In the genomic region with DNA sequence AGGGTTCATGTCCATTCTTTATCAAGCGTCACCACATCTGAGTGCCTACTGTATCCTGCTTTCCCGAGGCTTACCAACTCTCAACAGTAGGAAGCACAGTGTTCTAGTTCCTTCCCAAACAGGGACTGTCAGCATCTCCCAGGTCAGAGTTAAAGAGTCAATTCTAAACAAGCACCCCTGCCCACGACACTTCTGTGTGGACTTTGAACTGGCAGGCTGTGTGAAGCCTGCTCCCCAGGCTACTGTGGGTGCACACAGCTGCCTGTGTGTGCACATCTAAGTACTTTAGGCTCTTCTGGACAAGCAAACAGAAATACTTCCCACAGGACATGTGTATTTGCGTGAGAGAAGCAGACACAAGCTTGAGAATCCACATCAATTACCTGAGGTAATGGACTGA, we compare ENCODE assay signal across 7 mouse cellular contexts. TPM values are rescaled to one million over a fixed set of nuclear protein-coding genes. Genes with fewer than 3 reads are reported as not detected.
DNase-seq lines count a peak whose midpoint lies in the region; ATAC-seq and TF ChIP-seq lines count a peak whose summit lies in the region.

No protein-coding gene starts in this region.

- no peaks in the 10 kb centered on the region for H3K9me3 ChIP-seq in lung, embryonic 14.5 days (ENCODE audit: low read depth, low read length)
- no peaks in the 10 kb centered on the region for H3K9me3 ChIP-seq in embryonic facial prominence, embryonic 15.5 days (replicated peaks)
- no peaks in the 10 kb centered on the region for H3K9me3 ChIP-seq in kidney, embryonic 14.5 days (ENCODE audit: control insufficient read depth, low read length)

- DNase-seq in lung, embryonic 14.5 days: no peak
- DNase-seq in lung, postnatal 4 days: no peak
- DNase-seq in urinary bladder, adult 18-20 months (ENCODE audit: low spot score in 2 of 2): no peak
- no peak for DNase-seq in right cerebral cortex, postnatal 14 days

- peak overlapping the region; percentile 75 for H3K27ac ChIP-seq in lung, embryonic 14.5 days (ENCODE audit: low read depth)
- H3K27ac ChIP-seq in embryonic facial prominence, embryonic 15.5 days (replicated peaks): peak overlapping the region; percentile 79
- peak overlapping the region; percentile 66 for H3K27ac ChIP-seq in kidney, embryonic 14.5 days (ENCODE audit: low read depth, low read length)

- no peak for TF ChIP-seq POLR2A in myocyte (IDR thresholded peaks at IDR 0.05; ENCODE audit: insufficient read length, low read depth)

- H3K79me2 ChIP-seq in myocyte (ENCODE audit: control insufficient read depth, insufficient read depth): peaks cover 86% of the 10 kb centered on the region

- no peak overlapping the region for H3K4me3 ChIP-seq in lung, embryonic 14.5 days (ENCODE audit: low read depth, low read length)
- H3K4me3 ChIP-seq in embryonic facial prominence, embryonic 15.5 days (replicated peaks): no peak overlapping the region
- no peak overlapping the region for H3K4me3 ChIP-seq in kidney, embryonic 14.5 days (ENCODE audit: low read length)
- no peak overlapping the region for H3K4me3 ChIP-seq in myocyte

- H3K36me3 ChIP-seq in lung, embryonic 14.5 days (ENCODE audit: insufficient read depth): peaks cover 15% of the 10 kb centered on the region; the same call in 1 of the 2 replicates
- peaks cover 5% of the 10 kb centered on the region; the same call in 1 of the 2 replicates for H3K36me3 ChIP-seq in embryonic facial prominence, embryonic 15.5 days
- no peaks in the 10 kb centered on the region for H3K36me3 ChIP-seq in kidney, embryonic 14.5 days (ENCODE audit: control insufficient read depth, insufficient read depth, low read length)
- peaks cover 16% of the 10 kb centered on the region for H3K36me3 ChIP-seq in myocyte (ENCODE audit: control insufficient read depth, insufficient read depth)

- 43% methylated on average over 4 of the region's 4 CpGs for WGBS in lung, embryonic 14.5 days
- 67% methylated on average over 4 of the region's 4 CpGs for WGBS in embryonic facial prominence, embryonic 15.5 days
- 71% methylated on average over 4 of the region's 4 CpGs for WGBS in kidney, embryonic 14.5 days

- no peak for ATAC-seq in lung, embryonic 14.5 days (ENCODE audit: insufficient read depth)
- ATAC-seq in embryonic facial prominence, embryonic 15.5 days (ENCODE audit: insufficient number of reproducible peaks, low FRiP score, low TSS enrichment, low read depth): no peak
- no peak for ATAC-seq in kidney, embryonic 14.5 days (ENCODE audit: low FRiP score, low TSS enrichment)

- no peak overlapping the region for H3K4me2 ChIP-seq in lung, embryonic 14.5 days
- no peak overlapping the region for H3K4me2 ChIP-seq in embryonic facial prominence, embryonic 15.5 days (replicated peaks)
- no peak overlapping the region for H3K4me2 ChIP-seq in kidney, embryonic 14.5 days (replicated peaks; ENCODE audit: low read depth, low read length)
- H3K4me2 ChIP-seq in myocyte (ENCODE audit: low read depth): peak overlapping the region; percentile 28

- TF ChIP-seq CTCF in lung, embryonic 14.5 days (IDR thresholded peaks at IDR 0.05; ENCODE audit: low read depth): no peak

- H3K27me3 ChIP-seq in lung, embryonic 14.5 days (ENCODE audit: insufficient read depth, low read length): no peaks in the 10 kb centered on the region
- no peaks in the 10 kb centered on the region for H3K27me3 ChIP-seq in embryonic facial prominence, embryonic 15.5 days
- H3K27me3 ChIP-seq in kidney, embryonic 14.5 days (ENCODE audit: control insufficient read depth, insufficient read depth, low read length): no peaks in the 10 kb centered on the region
- no peaks in the 10 kb centered on the region for H3K27me3 ChIP-seq in myocyte (ENCODE audit: control insufficient read depth, insufficient read depth, insufficient read length)

- H3K4me1 ChIP-seq in lung, embryonic 14.5 days (ENCODE audit: insufficient read depth): peaks cover 42% of the 10 kb centered on the region
- peaks cover 89% of the 10 kb centered on the region for H3K4me1 ChIP-seq in embryonic facial prominence, embryonic 15.5 days
- H3K4me1 ChIP-seq in kidney, embryonic 14.5 days (ENCODE audit: control insufficient read depth, insufficient read depth, low read length): peaks cover 55% of the 10 kb centered on the region

- H3ac ChIP-seq in myocyte (ENCODE audit: control insufficient read depth, insufficient read length): no peak overlapping the region

- H3K9ac ChIP-seq in lung, embryonic 14.5 days: no peak overlapping the region
- H3K9ac ChIP-seq in embryonic facial prominence, embryonic 15.5 days: no peak overlapping the region
- H3K9ac ChIP-seq in kidney, embryonic 14.5 days (ENCODE audit: low read depth, low read length): no peak overlapping the region

TF ChIP-seq in myocyte, 11 proteins besides CTCF, POLR2A, EP300 and RAD21:
- TF ChIP-seq TCF3 (IDR thresholded peaks at IDR 0.05; ENCODE audit: insufficient read length, low read depth) (no peak), TCF12 (IDR thresholded peaks at IDR 0.05; ENCODE audit: insufficient read depth, poor library complexity, severe bottlenecking) (no peak), CEBPB (IDR thresholded peaks at IDR 0.05; ENCODE audit: insufficient read depth, poor library complexity, severe bottlenecking) (no peak), REST (IDR thresholded peaks at IDR 0.05; ENCODE audit: insufficient read depth, insufficient read length) (no peak), E2F4 (IDR thresholded peaks at IDR 0.05; ENCODE audit: insufficient read depth) (no peak), MYOD1 (IDR thresholded peaks at IDR 0.05; ENCODE audit: control insufficient read depth in 1 of 3, insufficient read length in 2 of 3, low read depth in 2 of 3) (no peak), USF1 (IDR thresholded peaks at IDR 0.05; ENCODE audit: low read depth) (no peak), MYOG (IDR thresholded peaks at IDR 0.05; ENCODE audit: control insufficient read depth in 1 of 3, insufficient read depth in 1 of 3, insufficient read length in 2 of 3, low read depth in 2 of 3) (no peak)

RNA-seq across cellular contexts. Expression of a gene that starts 20.6 kb away (rescaled TPM):
- 266 and 270 TPM in 2 replicates for polyA plus RNA-seq in lung, embryonic 14.5 days (2014; fragmentation: Nextera tagmentation; extraction: Ambion mirVana)
- 321 and 328 TPM in 2 replicates for polyA plus RNA-seq in embryonic facial prominence, embryonic 15.5 days (2015; fragmentation: Nextera tagmentation; extraction: Ambion mirVana)
- 176 and 239 TPM in 2 replicates for polyA plus RNA-seq in kidney, embryonic 14.5 days (2014; fragmentation: Nextera tagmentation; extraction: Ambion mirVana)
- 270 TPM for polyA plus RNA-seq in myocyte (2012; fragmentation: generic; extraction: Trizol)

RNA-seq across cellular contexts. Expression of a gene that starts 40.1 kb away (rescaled TPM):
- 392 and 398 TPM in 2 replicates for polyA plus RNA-seq in lung, embryonic 14.5 days (2014; fragmentation: Nextera tagmentation; extraction: Ambion mirVana)
- polyA plus RNA-seq in embryonic facial prominence, embryonic 15.5 days (2015; fragmentation: Nextera tagmentation; extraction: Ambion mirVana): 403 and 405 TPM in 2 replicates
- polyA plus RNA-seq in kidney, embryonic 14.5 days (2014; fragmentation: Nextera tagmentation; extraction: Ambion mirVana): 458 and 497 TPM in 2 replicates
- 335 TPM for polyA plus RNA-seq in myocyte (2012; fragmentation: generic; extraction: Trizol)

RNA-seq across cellular contexts. Expression of a gene that starts 40.3 kb away (rescaled TPM):
- 8.5 and 10.7 TPM in 2 replicates for polyA plus RNA-seq in lung, embryonic 14.5 days (2014; fragmentation: Nextera tagmentation; extraction: Ambion mirVana)
- 7.5 and 7.7 TPM in 2 replicates for polyA plus RNA-seq in embryonic facial prominence, embryonic 15.5 days (2015; fragmentation: Nextera tagmentation; extraction: Ambion mirVana)
- 9.8 and 12.6 TPM in 2 replicates for polyA plus RNA-seq in kidney, embryonic 14.5 days (2014; fragmentation: Nextera tagmentation; extraction: Ambion mirVana)
- 0.18 TPM for polyA plus RNA-seq in myocyte (2012; fragmentation: generic; extraction: Trizol)
